Mouse (Mus musculus) spleen, postnatal 36 days (tissue): ENCODE results near the gene 5430402E10Rik.
"Not testable (repeated sequence)": the region's sequence is repeated elsewhere in the genome, so short reads cannot be mapped to it uniquely, and the experiment has no call there.

Experiments
- DNase-seq, 2 experiments: peaks; one replicate each; pipeline ENCODE4 v3.0.0; 2022; ENCODE audit warnings: low spot score in 2 of 2, mixed read lengths in 1 of 2

5430402E10Rik gene

DNA sequence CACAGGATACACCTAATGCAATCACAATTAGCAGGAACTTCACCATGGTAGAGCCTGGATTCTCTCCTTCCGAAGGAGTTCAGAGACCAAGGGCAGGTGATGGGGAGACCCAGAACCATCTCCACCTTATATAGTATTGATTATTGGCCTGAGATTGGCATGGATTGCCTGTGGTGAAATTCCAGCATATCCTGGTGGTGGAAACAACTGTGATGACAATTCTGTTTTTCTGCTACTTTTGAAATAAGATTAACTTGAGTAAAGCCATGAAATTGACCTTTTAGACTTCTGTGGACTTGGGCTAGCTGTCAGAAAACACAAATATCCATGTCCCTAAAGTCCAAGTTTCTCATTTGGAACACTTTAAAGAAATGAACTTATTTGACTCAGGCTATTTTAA is at the start of gene 5430402E10Rik:
Gene 5430402E10Rik (minus strand): TSS at position 101 of the 400 bp plus-strand sequence.
- not testable (repeated sequence) for DNase-seq

DNA sequence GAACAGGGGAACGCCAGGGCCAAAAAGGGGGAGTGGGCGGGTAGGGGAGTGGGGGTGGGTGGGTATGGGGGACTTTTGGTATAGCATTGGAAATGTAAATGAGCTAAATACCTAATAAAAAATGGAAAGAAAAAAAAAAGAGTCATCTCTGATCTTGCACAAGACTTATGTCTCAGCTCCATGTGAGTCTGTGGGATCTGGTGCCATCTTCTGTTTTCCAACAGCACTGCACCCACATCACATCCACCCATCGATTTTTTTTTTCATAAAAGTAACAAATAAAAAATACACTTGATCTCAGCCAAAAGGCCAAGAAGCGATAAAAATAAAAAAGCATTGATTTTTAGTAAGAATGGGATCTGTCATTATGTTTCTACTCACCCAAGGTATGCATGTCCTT is 44.8 kb downstream of the 5430402E10Rik start:
- DNase-seq, result not testable (repeated sequence)
